Mouse (Mus musculus): ENCODE data around the gene Tnnt2.

Gene Tnnt2

DNA sequence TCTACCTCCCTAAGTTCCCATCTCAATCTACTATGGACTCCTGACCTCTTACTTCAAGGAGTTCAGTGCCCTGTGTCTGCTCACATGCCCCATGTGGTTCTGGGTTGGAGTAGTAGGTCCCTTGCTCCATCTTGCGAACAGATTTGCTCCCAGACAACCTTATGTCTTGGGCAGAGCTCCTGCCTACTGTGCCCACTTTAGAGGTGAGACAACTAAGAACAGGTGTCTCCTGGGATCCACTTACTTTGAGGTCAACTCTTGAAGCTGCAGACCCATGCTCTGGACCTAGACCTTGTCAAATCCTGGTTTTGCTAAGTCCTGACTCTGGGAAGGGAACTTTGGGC lies 19.2 kb downstream of the Tnnt2 start:
- 100% methylated on average over 1 of the region's 1 CpGs for WGBS

DNA sequence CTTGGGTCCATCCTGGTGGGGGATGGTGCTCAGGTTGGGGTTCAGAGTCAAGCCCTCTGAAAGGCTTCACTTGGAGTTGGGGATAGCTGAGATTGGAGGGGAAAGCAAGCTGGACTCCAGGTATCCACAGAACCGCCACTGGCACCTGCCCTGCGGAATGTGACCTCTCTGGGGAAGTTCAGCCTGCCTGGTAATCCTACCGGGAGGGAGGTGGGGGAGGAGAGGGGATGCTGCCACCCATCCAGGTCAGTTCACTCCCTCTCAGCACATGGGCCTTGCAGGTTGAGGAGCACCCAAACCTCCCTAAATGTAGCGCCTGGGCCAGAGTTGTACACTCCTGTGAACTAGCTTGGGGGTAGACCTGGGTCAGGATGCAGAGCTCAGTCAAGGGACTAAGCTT lies 19.9 kb downstream of the Tnnt2 start:
- WGBS, result 81% methylated on average over 4 of the region's 4 CpGs

- 76% methylated on average over 11 of the region's 11 CpGs for WGBS
Observed at GRCm38 (mm10) chr1:135857137-135857775, 21.1 kb downstream of the Tnnt2 start.

- 96% methylated on average over 7 of the region's 7 CpGs for WGBS
Observed at GRCm38 (mm10) chr1:135858533-135858932, 22.4 kb downstream of the Tnnt2 start.

DNA sequence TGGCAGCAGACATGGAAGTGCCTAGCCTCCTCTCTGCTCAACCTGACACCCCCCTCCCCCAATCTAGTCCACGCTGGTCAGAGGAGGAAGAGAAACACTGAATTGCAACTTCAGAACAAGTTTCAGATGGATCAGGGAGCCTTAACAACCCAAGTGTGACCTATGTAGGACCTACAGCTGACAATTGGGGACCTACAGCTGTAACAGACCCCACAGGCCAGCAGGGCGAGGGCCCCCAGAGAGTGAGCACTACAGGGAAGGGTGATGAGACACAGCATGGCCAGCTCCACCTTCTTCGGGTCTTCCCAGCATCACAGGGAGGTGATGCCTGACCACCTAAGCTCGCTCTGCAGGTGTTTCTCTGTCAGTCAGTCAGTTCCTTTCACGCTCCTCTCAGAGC lies 24.9 kb downstream of the Tnnt2 start:
- 89% methylated on average over 5 of the region's 5 CpGs for WGBS

- WGBS, result 66% methylated on average over 9 of the region's 9 CpGs
Observed at GRCm38 (mm10) chr1:135861980-135862552, 25.9 kb downstream of the Tnnt2 start.

- WGBS, result 93% methylated on average over 5 of the region's 5 CpGs
Observed at GRCm38 (mm10) chr1:135862561-135862960, 26.4 kb downstream of the Tnnt2 start.

DNA sequence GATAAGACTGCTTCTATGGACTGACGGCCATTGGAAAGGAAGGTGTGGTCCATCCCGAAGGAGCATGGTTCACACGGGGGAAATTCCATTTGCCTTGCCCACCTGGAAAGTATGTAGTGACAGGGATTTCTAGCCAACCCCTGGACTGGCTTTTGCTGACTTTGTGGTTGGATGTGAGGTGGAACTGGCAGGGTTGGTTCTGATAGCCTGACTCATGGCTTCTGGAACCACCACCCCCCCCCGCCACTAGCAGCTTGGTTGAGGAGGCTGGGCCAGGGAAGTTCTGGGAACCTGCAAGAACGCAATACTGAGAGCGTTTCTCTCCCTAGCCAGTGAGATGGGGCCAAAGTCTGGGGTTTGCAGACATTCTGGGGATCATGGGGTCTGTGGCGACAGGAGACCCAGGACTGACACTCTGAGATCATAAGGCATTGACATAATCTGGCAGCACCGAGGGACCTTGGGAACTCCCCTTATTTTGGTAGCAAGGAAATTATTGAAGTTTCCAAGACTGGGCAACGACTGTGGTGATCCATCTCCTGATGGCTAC lies 27.7 kb downstream of the Tnnt2 start:
- WGBS, result 90% methylated on average over 9 of the region's 9 CpGs

GRCm38 (mm10) chr1:135864830-135865229 lies 28.7 kb downstream of the Tnnt2 start:
- WGBS, result 82% methylated on average over 6 of the region's 6 CpGs

GRCm38 (mm10) chr1:135865518-135866194 lies 29.5 kb downstream of the Tnnt2 start:
- 51% methylated on average over 19 of the region's 19 CpGs for WGBS

GRCm38 (mm10) chr1:135868570-135868969 lies 32.4 kb downstream of the Tnnt2 start:
- 96% methylated on average over 6 of the region's 6 CpGs for whole genome bisulfite sequencing

GRCm38 (mm10) chr1:135872991-135873390 lies 36.8 kb downstream of the Tnnt2 start:
- WGBS, result 73% methylated on average over 4 of the region's 4 CpGs

GRCm38 (mm10) chr1:135877248-135877647 lies 41.1 kb downstream of the Tnnt2 start:
- 93% methylated on average over 2 of the region's 2 CpGs for WGBS

DNA sequence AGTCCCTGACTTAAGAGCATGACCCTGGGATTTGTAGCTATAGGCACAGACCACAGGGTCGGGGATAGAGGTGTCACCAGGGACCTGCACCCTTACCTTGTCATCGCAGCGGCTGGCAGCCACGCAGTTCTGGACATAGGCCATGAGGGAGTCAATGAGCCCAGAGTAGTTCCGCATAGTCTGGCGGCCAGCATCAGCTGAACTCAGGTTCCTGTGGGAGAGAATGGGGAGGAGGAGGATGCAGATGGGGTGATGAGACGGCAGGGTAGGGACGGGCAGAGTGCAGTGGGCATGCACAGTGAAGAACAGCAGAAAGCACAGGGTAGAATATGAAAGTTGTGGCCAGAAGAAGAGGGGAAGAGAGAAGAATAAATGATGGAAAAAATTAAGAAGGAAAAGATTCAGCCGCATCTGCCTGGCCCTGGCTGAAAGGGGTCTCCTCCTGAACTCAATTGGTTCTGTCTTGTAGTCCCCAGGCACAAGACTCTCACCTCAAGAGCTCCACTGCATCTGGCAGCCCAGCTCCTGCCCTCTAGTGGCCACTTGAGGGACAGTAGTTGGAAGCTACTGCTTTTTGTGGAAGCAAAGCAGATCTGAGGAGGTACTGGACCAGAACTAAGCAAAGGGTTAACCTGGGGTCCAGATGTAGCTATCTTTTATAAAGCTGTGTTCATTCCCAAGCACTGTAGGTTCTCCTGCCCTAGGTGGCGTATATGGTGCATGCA lies 46.4 kb downstream of the Tnnt2 start:
- WGBS, result 72% methylated on average over 10 of the region's 10 CpGs

DNA sequence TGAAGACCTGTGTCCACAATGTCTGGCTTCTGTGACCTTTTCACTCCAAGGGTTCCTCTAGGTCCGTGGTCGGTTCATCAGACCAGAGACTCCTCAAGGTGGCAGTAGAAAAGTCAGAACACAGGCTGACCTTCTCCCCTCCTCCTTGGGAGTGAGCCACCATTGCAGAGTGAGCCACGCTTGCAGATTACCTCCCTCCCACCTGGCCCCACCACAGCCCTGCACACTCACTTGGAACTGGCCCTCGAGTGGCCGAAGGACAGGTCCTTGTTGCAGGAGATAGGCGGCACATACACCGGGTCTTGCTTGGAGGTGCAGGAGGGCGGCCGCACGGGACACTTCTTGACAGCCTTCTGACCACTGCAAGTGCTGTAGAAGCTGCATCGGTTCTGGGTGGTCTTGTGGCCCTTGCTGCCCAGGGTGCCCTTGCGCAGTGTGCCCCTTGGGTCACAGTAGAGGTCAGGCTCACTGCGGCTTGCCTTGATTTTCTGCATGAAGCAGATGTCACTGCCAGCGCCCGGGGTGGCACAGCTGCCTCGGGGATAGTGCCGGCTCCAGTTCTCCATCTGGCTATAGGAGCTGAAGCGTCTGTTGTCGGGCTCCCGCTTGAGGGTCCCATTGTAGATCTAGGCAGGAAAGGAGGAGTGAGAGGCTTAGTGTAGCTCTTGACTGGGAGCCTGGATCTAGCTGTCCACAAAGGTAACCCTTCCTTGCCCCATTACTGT lies 53.5 kb downstream of the Tnnt2 start:
- WGBS, result 80% methylated on average over 20 of the region's 20 CpGs

- WGBS, result 44% methylated on average over 11 of the region's 11 CpGs
Observed at GRCm38 (mm10) chr1:135891424-135892216, 55.5 kb downstream of the Tnnt2 start.

- WGBS, result 50% methylated on average over 6 of the region's 6 CpGs
Observed at GRCm38 (mm10) chr1:135892233-135892632, 56.1 kb downstream of the Tnnt2 start.

DNA sequence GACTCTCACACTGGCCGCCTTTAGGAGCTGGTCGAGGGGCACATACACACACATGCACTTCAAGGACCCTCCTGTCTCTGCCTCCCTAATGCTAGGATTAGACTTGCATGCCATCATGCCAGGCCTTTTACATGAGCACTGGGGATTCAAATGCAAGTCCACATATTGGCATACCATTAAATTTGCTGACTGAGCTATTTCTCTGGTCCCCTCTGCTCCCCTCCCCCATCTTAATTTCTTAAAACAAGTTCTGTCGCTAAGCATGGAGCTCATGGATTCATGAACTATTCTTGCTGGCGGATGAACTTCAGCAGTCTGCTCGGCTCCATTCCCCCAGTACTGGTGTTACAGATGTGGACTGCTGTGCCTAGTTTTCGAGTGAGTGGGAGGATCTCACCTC lies 56.6 kb downstream of the Tnnt2 start:
- 88% methylated on average over 6 of the region's 6 CpGs for WGBS

GRCm38 (mm10) chr1:135893377-135893776 lies 57.2 kb downstream of the Tnnt2 start:
- 78% methylated on average over 3 of the region's 3 CpGs for WGBS

- WGBS, result 92% methylated on average over 4 of the region's 4 CpGs
Observed at GRCm38 (mm10) chr1:135895367-135895766, 59.2 kb downstream of the Tnnt2 start.

DNA sequence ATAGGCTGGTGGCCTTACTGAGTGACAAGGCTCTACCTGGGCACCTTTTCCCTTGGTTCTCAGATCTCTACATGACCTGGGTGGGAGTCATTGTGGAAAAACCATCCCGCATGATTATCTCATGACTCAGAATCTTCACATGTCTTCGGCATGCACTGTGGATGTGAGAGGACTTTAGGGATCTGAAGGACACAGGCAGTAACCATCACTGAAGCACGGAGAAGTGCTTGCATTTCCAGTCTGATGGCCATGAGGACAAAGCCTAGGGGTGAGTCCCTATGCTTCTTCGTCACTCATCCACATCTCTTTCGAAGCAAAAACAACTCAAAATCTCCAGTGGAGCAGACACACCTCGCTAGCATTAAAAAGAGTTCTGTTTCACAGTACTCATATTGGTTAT lies 63.1 kb downstream of the Tnnt2 start:
- WGBS, result 93% methylated on average over 6 of the region's 6 CpGs

Measured in cerebral cortex, adult 2 months (tissue).